Mouse (Mus musculus) left cerebral cortex, adult 2 months (tissue): ENCODE measurements around the gene Cdh4. TPM values are rescaled to one million over a fixed set of nuclear protein-coding genes. Genes with fewer than 3 reads are reported as not detected.

Experiments
- DNase-seq, 2 experiments: peaks; one replicate each; pipeline ENCODE4 v3.0.0; 2021 to 2022; ENCODE audit warnings: low spot score in 2 of 2, mixed read lengths in 1 of 2; ENCODE audit errors: extremely low spot score in 1 of 2
- H3K27ac ChIP-seq: fragments of 200-600 bp; 2 replicates; pipeline ENCODE4 v1.8.1; 2022
- H3K4me3 ChIP-seq: fragments of 200-600 bp; 2 replicates; pipeline ENCODE4 v1.8.1; 2022
- CTCF ChIP-seq: fragments of 200-600 bp; IDR thresholded peaks from 2 replicates; pipeline ENCODE4 v1.8.1; 2022; ENCODE audit warnings: antibody characterized with exemption, mild to moderate bottlenecking, moderate library complexity
- intact Hi-C: fragments of 180-260 bp; cut with DNase I; formaldehyde crosslinking; loops from one replicate; pipeline ENCODE4 v1.15.1; 2025
- total RNA-seq, 2 experiments: library from RNA; stranded (reverse); gene quantifications; 2 replicates each; pipeline ENCODE4 v1.2.3; 2021

Gene Cdh4
- total RNA-seq, 2 experiments from 2014 or later = 24.4 to 30.6 TPM

GRCm38 (mm10) chr2:179705461-179705860, 263.2 kb downstream of the Cdh4 start:
- no peak overlapping the region for H3K27ac ChIP-seq
- H3K4me3 ChIP-seq = no peak overlapping the region
- TF ChIP-seq CTCF = no peak
- intact Hi-C loops = no loop called here
- DNase-seq = no peak

GRCm38 (mm10) chr2:179706616-179707015, 264.4 kb downstream of the Cdh4 start:
- H3K4me3 ChIP-seq = no peak overlapping the region
- H3K27ac ChIP-seq = no peak overlapping the region
- no peak for DNase-seq
- intact Hi-C loops = no loop called here
- TF ChIP-seq CTCF = no peak

- intact Hi-C loops = no loop called here
- H3K4me3 ChIP-seq = no peak overlapping the region
- no peak overlapping the region for H3K27ac ChIP-seq
- peak; percentile 37 for TF ChIP-seq CTCF
- DNase-seq = no peak
Observed at GRCm38 (mm10) chr2:179709111-179709510, 266.9 kb downstream of the Cdh4 start.

GRCm38 (mm10) chr2:179712690-179713089, 270.5 kb downstream of the Cdh4 start:
- Histone ChIP-seq H3K4me3 (no peak overlapping the region), H3K27ac (no peak overlapping the region)
- no peak for TF ChIP-seq CTCF
- intact Hi-C loops = no loop called here
- DNase-seq = no peak

- no peak for TF ChIP-seq CTCF
- no peak overlapping the region for H3K4me3 ChIP-seq
- intact Hi-C loops = no loop called here
- no peak overlapping the region for H3K27ac ChIP-seq
- no peak for DNase-seq
Observed at GRCm38 (mm10) chr2:179713326-179713725, 271.1 kb downstream of the Cdh4 start.

- H3K4me3 ChIP-seq = no peak overlapping the region
- no peak for DNase-seq
- intact Hi-C loops = no loop called here
- H3K27ac ChIP-seq = no peak overlapping the region
- TF ChIP-seq CTCF = no peak
Observed at GRCm38 (mm10) chr2:179714145-179714544, 271.9 kb downstream of the Cdh4 start.

- intact Hi-C loops = no loop called here
- no peak overlapping the region for H3K27ac ChIP-seq
- no peak for DNase-seq
- H3K4me3 ChIP-seq = no peak overlapping the region
- no peak for TF ChIP-seq CTCF
Observed at GRCm38 (mm10) chr2:179715375-179715774, 273.1 kb downstream of the Cdh4 start.

GRCm38 (mm10) chr2:179720366-179720765, 278.1 kb downstream of the Cdh4 start:
- Histone ChIP-seq H3K4me3 (no peak overlapping the region), H3K27ac (no peak overlapping the region)
- TF ChIP-seq CTCF = no peak
- intact Hi-C loops = no loop called here
- DNase-seq = no peak

- peak in 1 of 2 experiments; percentile 18 for DNase-seq
- Histone ChIP-seq H3K27ac (no peak overlapping the region), H3K4me3 (no peak overlapping the region)
- intact Hi-C loops = no loop called here
- TF ChIP-seq CTCF = no peak
Observed at GRCm38 (mm10) chr2:179721534-179722516, 279.6 kb downstream of the Cdh4 start.

GRCm38 (mm10) chr2:179722776-179723386, 280.6 kb downstream of the Cdh4 start:
- Histone ChIP-seq H3K4me3 (no peak overlapping the region), H3K27ac (no peak overlapping the region)
- peak; percentile 19; the same call in 1 of the 2 replicates for TF ChIP-seq CTCF
- no peak for DNase-seq
- intact Hi-C loops = no loop called here

GRCm38 (mm10) chr2:179723401-179723800, 281.2 kb downstream of the Cdh4 start:
- DNase-seq = no peak
- intact Hi-C loops = no loop called here
- Histone ChIP-seq H3K27ac (no peak overlapping the region), H3K4me3 (no peak overlapping the region)
- no peak for TF ChIP-seq CTCF

- Histone ChIP-seq H3K27ac (no peak overlapping the region), H3K4me3 (no peak overlapping the region)
- TF ChIP-seq CTCF = peak; percentile 64
- intact Hi-C loops = no loop called here
- DNase-seq = peak in 1 of 2 experiments; percentile 23
Observed at GRCm38 (mm10) chr2:179729002-179729401, 286.8 kb downstream of the Cdh4 start.

- intact Hi-C loops = no loop called here
- DNase-seq = no peak
- Histone ChIP-seq H3K4me3 (no peak overlapping the region), H3K27ac (no peak overlapping the region)
- no peak for TF ChIP-seq CTCF
Observed at GRCm38 (mm10) chr2:179729802-179730201, 287.6 kb downstream of the Cdh4 start.
